Mouse (Mus musculus) ES-E14 (cell line): ENCODE measurements around the gene Anks1b. TPM values are rescaled to one million over a fixed set of nuclear protein-coding genes. Genes with fewer than 3 reads are reported as not detected.

Experiments used
- DNase-seq: peaks from one replicate; pipeline ENCODE4 v3.0.0-alpha.2; 2013; ENCODE audit warnings: low read depth, low spot score
- H3K27ac ChIP-seq: 2 replicates; pipeline ENCODE4 v1.5.1; 2012; ENCODE audit warnings: low read depth, mild to moderate bottlenecking, low read length, moderate library complexity, mixed read lengths; ENCODE audit not compliant: poor library complexity, insufficient read depth, severe bottlenecking
- H3K36me3 ChIP-seq: 2 replicates; pipeline ENCODE4 v1.6.1; 2012; ENCODE audit warnings: mild to moderate bottlenecking, low read length, moderate library complexity, mixed read lengths; ENCODE audit not compliant: control insufficient read depth, poor library complexity, insufficient read depth, severe bottlenecking
- H3K4me1 ChIP-seq, 2 experiments: fragments of 150-350 bp in 1 of 2; sonication (generic) in 1 of 2; 2 replicates each; pipeline ENCODE4 v1.6.1; 2012; ENCODE audit warnings: low read length in 2 of 2, mild to moderate bottlenecking in 1 of 2, mixed read lengths in 1 of 2; ENCODE audit not compliant: control insufficient read depth in 2 of 2, insufficient read depth in 2 of 2, poor library complexity in 1 of 2
- H3K4me3 ChIP-seq, 2 experiments: fragments of 150-350 bp in 1 of 2; sonication (generic) in 1 of 2; 2 replicates each; pipeline ENCODE4 v1.5.1; 2012; ENCODE audit warnings: low read length in 2 of 2, low read depth in 1 of 2, mild to moderate bottlenecking in 1 of 2, mixed read lengths in 1 of 2; ENCODE audit not compliant: insufficient read depth in 1 of 2, poor library complexity in 1 of 2, severe bottlenecking in 1 of 2
- H3K9ac ChIP-seq: 2 replicates; pipeline ENCODE4 v1.6.1; 2012; ENCODE audit warnings: low read depth, mild to moderate bottlenecking, low read length, mixed read lengths; ENCODE audit not compliant: poor library complexity, insufficient read depth, severe bottlenecking
- H3K9me3 ChIP-seq: fragments of 150-350 bp; sonication (generic); 2 replicates; pipeline ENCODE4 v1.6.1; 2012; ENCODE audit warnings: low read depth, mild to moderate bottlenecking, low read length; ENCODE audit not compliant: control insufficient read depth, insufficient read depth
- CHD2 ChIP-seq: IDR thresholded peaks from 2 replicates; pipeline ENCODE4 v1.6.1; 2014; ENCODE audit warnings: mild to moderate bottlenecking, low read depth, low read length, inconsistent platforms
- HCFC1 ChIP-seq: IDR thresholded peaks from 2 replicates; pipeline ENCODE4 v1.6.1; 2012; ENCODE audit warnings: low read length, inconsistent platforms, borderline replicate concordance; ENCODE audit not compliant: insufficient read depth
- MAFK ChIP-seq: IDR thresholded peaks from 2 replicates; pipeline ENCODE4 v1.6.1; 2014; ENCODE audit warnings: mild to moderate bottlenecking, low read depth, low read length, inconsistent platforms; ENCODE audit not compliant: insufficient read depth
- ZC3H11A ChIP-seq: IDR thresholded peaks from 2 replicates; pipeline ENCODE4 v1.6.1; 2012; ENCODE audit warnings: low read depth, mild to moderate bottlenecking, inconsistent platforms, low read length, borderline replicate concordance
- ZNF384 ChIP-seq: IDR thresholded peaks from 2 replicates; pipeline ENCODE4 v1.6.1; 2012; ENCODE audit warnings: low read depth, low read length, inconsistent platforms
- in situ Hi-C, 2 experiments: fragments of 600-800 bp; cut with MboI; formaldehyde crosslinking; loops; one replicate each; pipeline ENCODE4 v1.15.1; 2025; ENCODE audit warnings: low sequenced_read_pairs in 2 of 2, inconsistent platforms in 1 of 2; ENCODE audit not compliant: unreplicated experiment in 2 of 2
- total RNA-seq: library from RNA; depleted of rRNA; stranded (reverse); fragments of 300-350 nt; gene quantifications from 2 replicates; pipeline ENCODE4 v1.2.3, GENCODE M21; 2012

Anks1b gene
- total RNA-seq, 1 experiment = 2.6 TPM

DNA sequence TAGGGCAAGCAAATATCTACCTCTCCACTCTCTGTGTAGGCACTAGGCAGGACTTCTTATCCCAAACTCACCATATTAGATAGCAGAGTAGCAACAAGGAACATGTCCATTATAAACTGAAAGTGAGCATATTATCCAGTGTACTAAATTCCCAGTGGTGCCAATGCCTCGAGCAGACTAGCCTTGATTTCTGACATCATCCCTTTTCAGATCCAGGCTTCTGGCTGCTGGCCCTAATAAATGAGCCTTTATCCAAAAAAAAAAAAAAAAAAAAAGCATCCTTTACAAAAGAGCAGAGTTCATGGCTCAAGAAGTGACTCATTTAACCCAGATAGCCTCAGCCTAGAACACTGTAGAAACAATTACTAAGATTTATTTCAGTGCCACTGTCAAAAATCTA lies 568.3 kb downstream of the Anks1b start:
- H3K36me3 ChIP-seq = no peaks in the 10 kb centered on the region
- H3K9ac ChIP-seq = no peak overlapping the region
- no peak for TF ChIP-seq HCFC1
- DNase-seq = no peak
- H3K4me3 ChIP-seq = no peak overlapping the region
- H3K9me3 ChIP-seq = no peaks in the 10 kb centered on the region
- no peak overlapping the region for H3K27ac ChIP-seq
- no peaks in the 10 kb centered on the region for H3K4me1 ChIP-seq
- in situ Hi-C loops = no loop called here

DNA sequence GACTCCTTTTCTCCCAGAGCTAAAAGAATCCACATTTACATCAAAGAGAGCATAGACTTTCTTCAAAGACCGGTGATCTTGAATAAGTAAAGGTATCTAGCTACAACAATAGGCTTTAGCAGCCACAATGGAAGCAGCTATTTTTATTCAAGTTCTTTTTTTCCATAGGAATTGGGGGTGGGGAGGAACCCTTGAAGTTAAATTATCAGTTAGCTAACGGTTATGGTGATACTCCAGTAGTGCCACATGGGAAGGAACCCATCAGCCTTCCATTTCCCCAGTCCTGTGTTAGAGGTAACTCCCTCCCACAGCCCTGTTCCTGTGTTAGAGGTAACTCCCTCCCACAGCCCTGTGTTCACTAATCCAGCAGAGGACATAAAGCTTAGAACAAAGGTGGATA lies 591.6 kb downstream of the Anks1b start:
- Histone ChIP-seq H3K4me1 (no peaks in the 10 kb centered on the region), H3K4me3 (no peak overlapping the region), H3K9me3 (no peaks in the 10 kb centered on the region), H3K36me3 (no peaks in the 10 kb centered on the region), H3K9ac (no peak overlapping the region), H3K27ac (no peak overlapping the region)
- no peak for TF ChIP-seq CHD2
- no peak for TF ChIP-seq HCFC1
- TF ChIP-seq ZNF384 = no peak
- no peak for TF ChIP-seq ZC3H11A
- no peak for TF ChIP-seq MAFK
- peak; percentile 68 for DNase-seq
- in situ Hi-C loops = no loop called here

DNA sequence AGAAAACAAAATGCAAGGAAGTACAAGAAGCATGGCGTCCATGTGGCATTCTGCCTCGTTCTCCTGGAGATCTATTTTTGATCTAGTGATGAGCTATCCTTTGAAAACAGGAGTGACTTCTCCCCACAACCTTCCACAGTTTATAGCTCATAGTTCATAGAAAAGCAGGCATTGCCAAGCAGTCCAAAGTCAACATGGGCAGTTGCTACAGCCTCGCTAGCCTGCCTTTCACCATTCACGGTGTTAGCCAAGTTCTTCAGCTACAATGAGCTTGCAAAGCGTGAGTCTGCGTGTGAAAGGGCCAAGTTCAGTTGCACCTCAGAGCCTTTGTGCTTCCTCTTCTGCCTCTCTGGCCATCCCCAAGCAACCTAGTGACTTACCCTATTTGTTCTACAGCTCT lies 592.1 kb downstream of the Anks1b start:
- Histone ChIP-seq H3K27ac (no peak overlapping the region), H3K4me1 (no peaks in the 10 kb centered on the region), H3K9ac (no peak overlapping the region), H3K36me3 (no peaks in the 10 kb centered on the region), H3K4me3 (no peak overlapping the region), H3K9me3 (no peaks in the 10 kb centered on the region)
- in situ Hi-C loops = no loop called here
- DNase-seq = no peak
- TF ChIP-seq ZNF384 (no peak), HCFC1 (no peak), MAFK (no peak), ZC3H11A (no peak), CHD2 (no peak)

DNA sequence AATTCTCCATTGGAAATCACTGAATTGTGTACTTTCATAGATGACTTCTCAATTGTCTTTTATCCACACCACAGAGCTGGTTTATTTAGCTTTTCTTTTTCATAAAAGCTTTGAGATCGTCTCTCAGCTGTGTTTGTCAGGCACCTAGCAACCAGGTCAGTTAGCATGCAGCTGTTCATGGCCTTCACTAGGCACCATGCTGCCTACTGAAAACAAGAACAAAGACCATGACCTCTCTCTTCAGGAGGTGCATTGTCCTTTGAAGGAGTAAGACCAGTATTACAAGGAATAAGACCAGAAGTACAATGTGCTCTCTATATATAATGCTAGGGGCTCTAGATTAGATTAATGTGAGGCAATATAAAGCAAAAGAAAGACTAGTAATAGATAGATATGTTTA lies 594.2 kb downstream of the Anks1b start:
- Histone ChIP-seq H3K4me1 (no peaks in the 10 kb centered on the region), H3K4me3 (no peak overlapping the region), H3K36me3 (no peaks in the 10 kb centered on the region), H3K9ac (no peak overlapping the region), H3K9me3 (no peaks in the 10 kb centered on the region), H3K27ac (no peak overlapping the region)
- TF ChIP-seq CHD2 = no peak
- TF ChIP-seq HCFC1 = no peak
- no peak for TF ChIP-seq ZNF384
- TF ChIP-seq ZC3H11A = no peak
- no peak for TF ChIP-seq MAFK
- no peak for DNase-seq
- in situ Hi-C loops = no loop called here

DNA sequence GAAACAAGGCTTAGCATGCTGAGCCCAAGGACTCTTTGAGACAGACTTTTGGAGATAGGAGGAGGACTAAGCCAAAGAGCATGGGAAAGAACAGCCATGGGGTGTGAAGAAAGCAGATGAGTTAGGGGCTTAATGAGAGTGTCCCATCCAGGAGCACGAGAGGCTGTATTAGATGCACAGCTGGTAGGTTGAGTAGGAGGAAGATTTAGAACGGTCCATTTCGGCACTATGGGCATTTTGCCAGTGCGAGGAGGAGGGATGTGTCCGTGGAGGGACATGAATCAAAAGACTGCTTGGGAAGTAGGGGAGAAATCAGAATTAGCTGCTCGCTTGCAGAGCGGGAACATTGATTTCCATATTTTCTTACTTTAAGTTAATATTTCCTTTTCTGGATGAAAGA lies 620.1 kb downstream of the Anks1b start:
- TF ChIP-seq MAFK = no peak
- TF ChIP-seq HCFC1 = no peak
- no peak for TF ChIP-seq CHD2
- TF ChIP-seq ZC3H11A = no peak
- TF ChIP-seq ZNF384 = no peak
- Histone ChIP-seq H3K36me3 (no peaks in the 10 kb centered on the region), H3K27ac (no peak overlapping the region), H3K4me1 (no peaks in the 10 kb centered on the region), H3K9me3 (no peaks in the 10 kb centered on the region), H3K4me3 (no peak overlapping the region), H3K9ac (no peak overlapping the region)
- in situ Hi-C loops = no loop called here
- DNase-seq = no peak
